Mouse (Mus musculus) lung, postnatal 14 days (tissue): Measurements from ENCODE around the gene Pax1.

Source experiments
- DNase-seq: peaks from one replicate; pipeline ENCODE4 v3.0.0; 2021

Pax1 gene

DNA sequence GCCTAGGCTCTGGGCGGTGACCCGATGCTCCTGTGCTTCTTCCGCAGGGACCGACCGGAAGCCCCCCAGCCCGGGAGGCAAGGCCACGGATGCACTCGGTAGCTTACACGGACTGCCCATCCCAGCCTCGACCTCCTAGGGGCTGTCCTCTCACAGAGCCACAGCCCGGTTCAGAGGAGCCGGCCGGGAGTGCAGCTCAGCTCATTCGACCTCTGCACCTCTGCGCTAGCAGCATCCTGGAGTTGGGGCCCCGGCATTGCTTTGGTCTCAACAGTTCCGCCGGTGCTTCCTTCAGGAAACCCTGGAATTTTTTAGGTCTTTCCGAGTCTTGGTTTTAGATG, 11.9 kb downstream of the Pax1 start:
- no peak for DNase-seq

DNA sequence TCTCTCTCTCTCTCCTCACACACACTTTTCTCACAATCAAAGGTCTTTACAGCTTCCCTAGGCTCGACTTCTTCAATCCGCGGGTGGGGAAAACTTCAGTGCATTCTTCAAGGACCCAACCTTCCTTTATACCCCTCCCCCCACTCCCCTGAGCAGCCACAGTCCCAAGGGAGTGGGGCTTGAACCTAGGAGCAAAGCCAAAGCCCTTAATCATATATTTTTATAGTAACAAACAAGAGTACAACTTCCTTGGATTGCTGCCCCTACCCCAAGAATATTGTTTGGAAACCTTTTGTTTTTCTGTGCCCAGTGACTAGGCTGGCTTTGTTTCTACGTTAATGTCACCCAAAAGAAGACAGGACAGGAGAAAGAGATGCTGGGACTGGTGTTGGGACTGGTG, 12.5 kb downstream of the Pax1 start:
- DNase-seq, result no peak

GRCm38 (mm10) chr2:147375019-147375715, 13.4 kb downstream of the Pax1 start:
- no peak for DNase-seq

DNA sequence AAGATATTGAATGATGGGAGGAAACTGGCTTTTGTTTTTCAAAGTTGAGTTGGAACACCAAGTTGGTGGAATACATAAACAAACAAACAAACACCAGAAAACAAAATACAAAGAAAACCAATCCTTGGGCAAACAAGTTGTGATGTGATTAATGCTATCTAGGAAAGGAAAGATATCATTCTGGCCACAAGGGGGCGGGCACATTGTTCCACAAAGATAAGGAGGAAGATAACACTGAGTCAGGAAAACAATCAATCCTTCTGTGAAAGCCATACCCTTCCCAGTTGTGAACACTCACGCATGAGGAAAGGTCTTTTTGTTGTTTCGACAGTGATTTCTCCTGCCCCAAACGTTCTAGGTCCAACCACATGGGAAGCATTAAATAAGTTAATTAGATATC, 17.2 kb downstream of the Pax1 start:
- peak; percentile 41 for DNase-seq

GRCm38 (mm10) chr2:147383373-147383772, 21.6 kb downstream of the Pax1 start:
- DNase-seq, result no peak

- DNase-seq, result no peak
Observed at GRCm38 (mm10) chr2:147386949-147387348, 25.2 kb downstream of the Pax1 start.

GRCm38 (mm10) chr2:147409323-147409722, 47.6 kb downstream of the Pax1 start:
- DNase-seq, result no peak

GRCm38 (mm10) chr2:147415037-147415436, 53.3 kb downstream of the Pax1 start:
- no peak for DNase-seq

- DNase-seq, result no peak
Observed at GRCm38 (mm10) chr2:147424582-147425255, 63.0 kb downstream of the Pax1 start.

DNA sequence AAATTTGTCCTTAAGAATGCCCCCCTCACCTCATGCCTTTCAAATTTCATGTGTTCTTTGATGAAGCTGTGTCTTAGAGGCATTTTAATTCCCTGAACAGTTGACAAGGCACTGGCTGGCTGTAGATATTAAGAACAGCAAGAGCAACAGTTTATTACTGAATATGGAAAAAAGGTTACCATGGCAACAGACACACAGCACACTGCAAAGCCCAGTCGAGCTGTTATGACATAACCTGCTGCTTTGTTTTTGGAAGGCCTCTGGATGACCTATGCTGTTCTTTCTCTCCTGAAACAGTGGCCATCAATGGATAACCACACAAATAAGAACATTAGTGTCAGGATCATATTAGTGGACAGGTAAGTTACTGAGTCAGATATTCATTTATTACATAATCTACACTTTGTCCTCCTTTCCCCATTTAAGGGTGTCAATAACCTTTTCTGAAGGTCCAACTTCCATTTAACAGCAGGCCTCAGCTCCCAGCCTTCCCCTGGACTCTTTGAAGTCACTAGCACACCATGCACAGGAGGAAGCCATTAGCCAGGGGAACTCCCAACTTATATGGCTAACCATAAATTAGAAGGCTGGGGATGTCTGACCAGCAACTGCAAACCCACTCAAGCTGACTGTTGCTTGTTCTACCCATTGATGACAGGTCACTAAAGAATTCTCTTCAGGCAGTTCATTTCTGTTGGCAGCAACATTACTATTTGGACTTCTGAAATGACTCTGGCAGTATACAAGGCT, 68.1 kb downstream of the Pax1 start:
- DNase-seq, result no peak

GRCm38 (mm10) chr2:147433120-147433519, 71.4 kb downstream of the Pax1 start:
- DNase-seq, result peak; percentile 41
